Comparison of ENCODE assay signal across 9 mouse cellular contexts in genomic region chr8:124368213-124368612, GRCm38 (mm10).
DNase-seq lines count a peak whose midpoint lies in the region; ATAC-seq and TF ChIP-seq lines count a peak whose summit lies in the region.
"Had no signal": no experiment of that assay in that cellular context is flagged by ENCODE, and none has a peak within 500 bp of the region (broad histone marks: within the 10 kb centered on the region; RNA-seq: fewer than 3 reads in every experiment).

No protein-coding gene starts in this region.

- peak; percentile 82 for TF ChIP-seq CTCF in heart, adult 2 months (IDR thresholded peaks at IDR 0.05)
- peak; percentile 78 for TF ChIP-seq CTCF in E14TG2a.4 (conservative IDR thresholded peaks at IDR 0.05; ENCODE audit: low read length)

- WGBS in heart, adult 2 months = 22% methylated on average over 8 of the region's 8 CpGs
- 23% methylated on average over 8 of the region's 8 CpGs for WGBS in forebrain, embryonic 16.5 days

- no peak for TF ChIP-seq POLR2A in heart, adult 2 months (IDR thresholded peaks at IDR 0.05; ENCODE audit: insufficient read depth, low read depth, low read length)

- H3K4me1 ChIP-seq in heart, adult 2 months (ENCODE audit: control insufficient read depth, insufficient read depth, low read length) = no peaks in the 10 kb centered on the region
- H3K4me1 ChIP-seq in E14TG2a.4 (replicated peaks; ENCODE audit: low read depth, low read length) = peaks cover 9% of the 10 kb centered on the region
- H3K4me1 ChIP-seq in forebrain, embryonic 16.5 days (replicated peaks; ENCODE audit: control insufficient read depth, insufficient read depth, low read length) = no peaks in the 10 kb centered on the region
- H3K4me1 ChIP-seq: limb, embryonic 12.5 days had no signal

- 0 out of 2 replicates have a peak, but pooled peaks have one; percentile 28 for ATAC-seq in forebrain, embryonic 16.5 days
- peak; percentile 97 for ATAC-seq in megakaryocyte progenitor cell, adult 5-6 weeks (replicated peaks; ENCODE audit: poor library complexity)

- no peak overlapping the region for H3K27ac ChIP-seq in heart, adult 2 months
- H3K27ac ChIP-seq in forebrain, embryonic 16.5 days (ENCODE audit: low read length) = no peak overlapping the region
- H3K27ac ChIP-seq: limb, embryonic 12.5 days had no signal

- peak; percentile 35 to 67 for DNase-seq in heart, adult 2 months
- no peak for DNase-seq in heart, postnatal 25 days (ENCODE audit: low spot score)
- DNase-seq in c-Kit-positive CD71-positive TER-119-negative erythroid progenitor cells, embryonic 14.5 days (ENCODE audit: low read depth) = peak; percentile 46
- DNase-seq in kidney, adult 8-10 months = peak; percentile 47 to 72
- DNase-seq in spleen, adult 18-20 months = peak; percentile 27 to 68

- no peak overlapping the region for H3K4me2 ChIP-seq in forebrain, embryonic 16.5 days (ENCODE audit: low read length)
- H3K4me2 ChIP-seq: limb, embryonic 12.5 days had no signal

- H3K36me3 ChIP-seq in heart, adult 2 months (ENCODE audit: control insufficient read depth, insufficient read depth, low read length) = no peaks in the 10 kb centered on the region
- no peaks in the 10 kb centered on the region for H3K36me3 ChIP-seq in E14TG2a.4 (ENCODE audit: insufficient read depth, low read length)
- no peaks in the 10 kb centered on the region for H3K36me3 ChIP-seq in forebrain, embryonic 16.5 days (ENCODE audit: control insufficient read depth, insufficient read depth)
- H3K36me3 ChIP-seq: limb, embryonic 12.5 days had no signal

- TF ChIP-seq EP300 in heart, adult 2 months (IDR thresholded peaks at IDR 0.05; ENCODE audit: insufficient read depth, low read depth, low read length) = no peak

- no peaks in the 10 kb centered on the region for H3K27me3 ChIP-seq in heart, adult 2 months (ENCODE audit: control insufficient read depth, insufficient read depth, low read length)
- H3K27me3 ChIP-seq in E14TG2a.4 (ENCODE audit: insufficient read depth, low read length) = no peaks in the 10 kb centered on the region
- no peaks in the 10 kb centered on the region for H3K27me3 ChIP-seq in forebrain, embryonic 16.5 days (replicated peaks; ENCODE audit: control insufficient read depth, insufficient read depth, low read length)
- H3K27me3 ChIP-seq: limb, embryonic 12.5 days had no signal

- no peak overlapping the region for H3K4me3 ChIP-seq in heart, adult 2 months
- no peak overlapping the region for H3K4me3 ChIP-seq in E14TG2a.4 (replicated peaks; ENCODE audit: low read length)
- no peak overlapping the region for H3K4me3 ChIP-seq in forebrain, embryonic 16.5 days (replicated peaks; ENCODE audit: low read length)
- H3K4me3 ChIP-seq: limb, embryonic 12.5 days had no signal

- H3K79me2 ChIP-seq in heart, adult 2 months (replicated peaks; ENCODE audit: control insufficient read depth, insufficient read depth, low read length) = no peaks in the 10 kb centered on the region

- no peaks in the 10 kb centered on the region for H3K9me3 ChIP-seq in E14TG2a.4 (ENCODE audit: low read length)
- H3K9me3 ChIP-seq in forebrain, embryonic 16.5 days (ENCODE audit: control insufficient read depth, low read length) = no peaks in the 10 kb centered on the region
- H3K9me3 ChIP-seq: limb, embryonic 12.5 days had no signal

- intact Hi-C loops in heart, adult 2 months (cut with DNase I) = loop anchor here (10.0 kb wide), 1 partner anchor 573 kb away; no protein-coding TSS in a partner anchor
- intact Hi-C loops in heart, postnatal 25 days (cut with DNase I) = no loop called here

- no peak overlapping the region for H3K9ac ChIP-seq in heart, adult 2 months (ENCODE audit: low read depth, low read length)
- H3K9ac ChIP-seq in forebrain, embryonic 16.5 days (replicated peaks; ENCODE audit: low read depth, low read length) = no peak overlapping the region
- H3K9ac ChIP-seq: limb, embryonic 12.5 days had no signal
